Mouse (Mus musculus): ENCODE results near the gene Rab8a.

The Rab8a gene

DNA sequence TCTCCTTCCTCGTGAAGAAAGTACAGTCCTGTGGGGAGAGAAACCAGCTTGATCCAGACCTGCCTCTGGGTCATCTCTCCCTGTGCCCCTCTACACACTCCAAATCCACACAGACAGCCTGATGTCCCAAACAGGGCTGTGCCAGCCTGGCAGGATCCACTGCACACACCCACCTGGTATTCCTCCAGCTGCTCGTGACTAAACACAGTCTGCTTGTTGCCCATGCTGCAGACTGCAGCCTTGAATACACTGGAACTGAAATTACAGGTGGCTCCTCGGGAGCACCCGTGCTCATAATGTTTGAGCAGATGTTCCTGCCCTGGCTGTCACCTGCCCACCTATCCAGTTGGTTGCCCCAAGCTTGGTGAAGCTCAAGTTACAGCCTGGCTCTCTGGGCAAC lies 51.8 kb downstream of the Rab8a start, which contains the start of gene Cib3:
Gene Cib3 (minus strand): TSS at position 87 of the 400 bp plus-strand sequence.
- no peak for DNase-seq (ENCODE audit: low spot score)

DNA sequence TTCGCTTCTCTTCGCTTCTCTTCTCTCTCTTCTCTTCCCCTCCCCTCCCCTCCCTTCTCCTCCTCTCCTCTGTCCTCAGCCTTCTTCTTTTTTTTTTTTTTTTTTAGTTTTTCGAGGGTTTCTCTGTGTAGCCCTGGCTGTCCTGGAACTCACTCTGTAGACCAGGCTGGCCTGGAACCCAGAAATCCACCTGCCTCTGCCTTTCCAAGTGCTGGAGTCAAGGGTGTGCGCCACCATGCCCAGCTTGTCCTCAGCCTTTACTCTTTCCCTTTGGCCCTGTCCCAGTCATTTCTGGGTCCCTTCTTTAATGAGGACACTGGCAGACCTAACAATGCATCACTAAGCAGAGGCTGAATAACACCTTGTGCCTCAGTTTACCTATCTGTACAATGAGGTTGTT lies 52.5 kb downstream of the Rab8a start, which contains the start of gene Gm11034:
Gene Gm11034 (minus strand): TSS at position 101 of the 400 bp plus-strand sequence.
- no peak for DNase-seq (ENCODE audit: low spot score)

- no peak for DNase-seq (ENCODE audit: low spot score)
Measured at GRCm38 (mm10) chr8:72215060-72215459, 54.1 kb downstream of the Rab8a start.

DNA sequence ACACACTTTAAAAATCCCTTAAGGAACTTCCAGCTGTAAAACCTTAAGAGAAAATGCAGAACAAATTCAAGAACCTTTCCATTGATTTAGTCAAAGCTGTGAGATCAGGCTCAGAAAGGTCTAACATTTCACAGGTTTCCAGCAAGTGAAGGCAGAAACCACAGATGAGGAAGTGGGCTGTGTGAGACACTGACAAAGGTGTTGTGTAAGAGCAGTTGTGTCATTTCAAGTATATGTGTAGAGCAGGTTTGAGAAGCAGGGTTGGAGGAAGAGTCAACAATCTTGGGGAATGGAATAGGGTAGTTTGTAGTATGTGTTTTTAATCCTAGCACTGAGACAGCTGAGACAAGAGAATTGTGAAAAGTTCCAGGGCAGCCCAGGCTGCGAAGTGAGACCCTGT lies 54.9 kb downstream of the Rab8a start:
- no peak for DNase-seq (ENCODE audit: low spot score)

DNA sequence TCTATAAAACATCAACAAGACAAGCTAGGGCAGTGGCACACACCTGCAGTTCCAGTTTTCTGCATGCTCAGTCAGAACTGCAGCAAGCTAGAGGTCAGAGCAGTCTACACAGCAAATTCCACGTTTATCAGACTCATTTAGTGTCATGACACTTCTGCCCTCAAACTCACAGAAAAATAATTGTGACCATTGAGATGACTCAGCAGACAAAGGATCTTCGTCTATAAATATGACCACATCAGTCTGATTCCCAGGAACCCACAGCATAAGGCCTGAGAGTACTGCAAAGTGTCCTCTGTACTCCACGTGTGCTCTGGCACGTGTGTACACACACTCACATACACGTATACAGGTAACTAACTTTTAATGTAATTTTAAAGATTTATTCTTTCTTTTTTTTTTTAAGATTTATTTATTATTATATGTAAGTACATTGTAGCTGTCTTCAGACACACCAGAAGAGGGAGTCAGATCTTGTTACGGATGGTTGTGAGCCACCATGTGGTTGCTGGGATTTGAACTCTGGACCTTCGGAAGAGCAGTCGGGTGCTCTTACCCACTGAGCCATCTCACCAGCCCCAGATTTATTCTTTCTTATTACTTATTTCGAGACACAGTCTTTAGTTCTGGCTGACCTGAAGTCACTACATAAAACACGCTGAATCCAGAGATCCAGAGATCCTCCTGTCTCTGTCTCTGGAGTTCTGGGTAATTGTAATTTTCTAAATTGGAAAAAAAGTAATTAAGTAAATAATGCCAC lies 58.0 kb downstream of the Rab8a start:
- DNase-seq (ENCODE audit: low spot score) = no peak

DNA sequence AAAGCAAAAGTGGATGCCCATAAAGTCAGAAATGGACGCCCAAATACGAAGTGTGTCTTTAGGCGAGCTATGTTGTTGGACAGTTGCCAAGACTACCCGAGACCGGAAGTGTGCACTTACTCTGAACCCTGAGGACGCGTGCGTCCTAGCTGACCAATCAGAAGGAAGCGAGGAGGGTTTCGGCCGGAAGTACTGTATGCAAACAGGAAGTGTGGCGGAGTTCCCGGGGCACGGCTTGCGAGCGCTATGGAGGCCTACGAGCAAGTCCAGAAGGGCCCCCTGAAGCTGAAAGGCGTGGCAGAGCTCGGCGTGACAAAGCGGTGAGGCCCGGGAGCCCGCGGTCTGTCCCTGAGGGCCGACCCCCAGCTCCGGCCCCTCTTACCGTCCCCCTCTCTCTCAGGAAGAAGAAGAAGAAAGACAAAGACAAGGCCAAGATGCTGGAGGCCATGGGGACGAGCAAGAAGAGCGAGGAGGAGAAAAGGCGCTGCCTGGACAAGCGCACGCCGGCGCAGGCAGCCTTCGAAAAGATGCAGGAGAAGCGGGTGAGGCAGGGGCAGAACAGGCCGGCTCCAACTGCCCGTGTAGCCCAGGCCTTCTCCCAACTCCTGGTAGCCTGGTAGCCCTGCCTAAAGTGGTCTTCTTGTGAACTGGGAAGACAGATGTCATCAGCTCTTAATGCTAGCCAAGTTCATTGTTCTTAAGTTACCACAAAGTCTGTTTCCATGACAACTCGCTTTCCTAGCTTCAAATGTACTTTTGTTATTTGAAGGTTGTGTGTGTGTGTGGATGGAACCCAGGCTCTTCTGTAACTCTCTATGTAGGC lies 58.8 kb downstream of the Rab8a start, which contains the start of gene Fam32a:
Gene Fam32a (plus strand): TSS at position 190 of the 823 bp plus-strand sequence.
- peak; percentile 50 for DNase-seq (ENCODE audit: low spot score)

DNA sequence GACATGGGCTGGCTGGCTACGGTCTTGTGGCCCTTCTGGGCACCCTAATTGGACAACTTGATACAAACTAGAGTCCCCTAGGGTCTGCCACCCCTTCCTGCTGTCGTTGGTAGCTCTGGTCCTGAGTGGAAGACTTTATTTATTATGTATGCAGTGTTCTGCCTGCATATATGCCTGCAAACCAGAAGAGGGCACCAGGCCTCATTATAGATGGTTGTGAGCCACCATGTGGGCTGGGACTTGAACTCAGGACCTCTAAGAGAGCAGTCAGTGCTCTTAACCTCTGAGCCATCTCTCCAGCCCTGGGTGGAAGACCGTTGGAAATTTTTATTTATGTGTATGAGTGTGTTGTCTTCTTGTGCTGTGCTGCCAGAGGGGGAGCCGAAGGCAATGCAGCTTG lies 59.8 kb downstream of the Rab8a start:
- no peak for DNase-seq (ENCODE audit: low spot score)

- no peak for DNase-seq (ENCODE audit: low spot score)
Measured at GRCm38 (mm10) chr8:72222656-72223055, 61.7 kb downstream of the Rab8a start.

All from urinary bladder, postnatal 10 days (tissue).